Mouse (Mus musculus) CH12.LX (cell line): ENCODE results near the gene Phc2. TPM values are rescaled to one million over a fixed set of nuclear protein-coding genes. Genes with fewer than 3 reads are reported as not detected.

ENCODE experiments used
- DNase-seq: peaks from one replicate; pipeline ENCODE4 v3.0.0-alpha.2; 2013; ENCODE audit errors: extremely low read depth
- H3K27ac ChIP-seq: 2 replicates; pipeline ENCODE4 v1.5.1; 2012; ENCODE audit warnings: low read depth, mild to moderate bottlenecking, control low read depth, moderate library complexity; ENCODE audit not compliant: insufficient read depth
- H3K27me3 ChIP-seq: replicated peaks from 2 replicates; pipeline ENCODE3; 2012; ENCODE audit warnings: inconsistent platforms
- H3K36me3 ChIP-seq, 2 experiments: replicated peaks in 1 of 2; 2 replicates each; pipeline versions ENCODE3 to v1.6.1; 2012; ENCODE audit warnings: inconsistent platforms in 1 of 2, low read length in 1 of 2, mild to moderate bottlenecking in 1 of 2, mixed read lengths in 1 of 2, moderate library complexity in 1 of 2; ENCODE audit not compliant: control insufficient read depth in 1 of 2, insufficient read depth in 1 of 2
- H3K4me1 ChIP-seq, 2 experiments: 2 replicates each; pipeline ENCODE4 v1.6.1; 2012; ENCODE audit warnings: inconsistent platforms in 1 of 2, moderate library complexity in 1 of 2; ENCODE audit not compliant: insufficient read depth in 2 of 2, control insufficient read depth in 1 of 2
- H3K4me2 ChIP-seq: 2 replicates; pipeline ENCODE4 v1.6.1; 2012; ENCODE audit warnings: low read depth, mild to moderate bottlenecking, control low read depth; ENCODE audit not compliant: poor library complexity, insufficient read depth, severe bottlenecking
- H3K4me3 ChIP-seq, 3 experiments: fragments of 150-350 bp in 1 of 3; sonication (generic) in 1 of 3; replicated peaks in 1 of 3; 2 replicates each; pipeline versions ENCODE3 to v1.5.1; 2011 to 2012; ENCODE audit warnings: low read depth in 2 of 3, low read length in 2 of 3, mild to moderate bottlenecking in 2 of 3, moderate library complexity in 2 of 3, control low read depth in 1 of 3, improper control_type of control experiment in 1 of 3, inconsistent platforms in 1 of 3, mixed read lengths in 1 of 3; ENCODE audit not compliant: poor library complexity in 1 of 3
- H3K79me2 ChIP-seq: replicated peaks from 2 replicates; pipeline ENCODE4 v1.6.1; 2012; ENCODE audit warnings: mild to moderate bottlenecking, moderate library complexity; ENCODE audit not compliant: control insufficient read depth, poor library complexity, insufficient read depth, severe bottlenecking; ENCODE audit errors: extremely low read depth
- H3K9ac ChIP-seq: 2 replicates; pipeline ENCODE4 v1.6.1; 2012; ENCODE audit warnings: low read depth, mild to moderate bottlenecking, control low read depth, moderate library complexity; ENCODE audit not compliant: insufficient read depth
- H3K9me3 ChIP-seq: replicated peaks from 2 replicates; pipeline ENCODE3; 2012; ENCODE audit warnings: low read length, inconsistent platforms, mixed read lengths
- BHLHE40 ChIP-seq: IDR thresholded peaks from 2 replicates; pipeline ENCODE4 v1.6.1; 2011; ENCODE audit warnings: mild to moderate bottlenecking, low read depth, low read length, improper control_type of control experiment
- CTCF ChIP-seq, 2 experiments: IDR thresholded peaks in 1 of 2; conservative IDR thresholded peaks in 1 of 2; 2 replicates each; pipeline ENCODE4 v1.5.1; 2011 to 2012; ENCODE audit warnings: low read depth in 2 of 2, low read length in 2 of 2, improper control_type of control experiment in 1 of 2, inconsistent platforms in 1 of 2, mild to moderate bottlenecking in 1 of 2, moderate library complexity in 1 of 2
- E2F4 ChIP-seq: IDR thresholded peaks from 2 replicates; pipeline ENCODE4 v1.6.1; 2011; ENCODE audit warnings: low read depth, low read length, improper control_type of control experiment; ENCODE audit not compliant: insufficient replicate concordance
- ELF1 ChIP-seq: IDR thresholded peaks from 2 replicates; pipeline ENCODE4 v1.6.1; 2014; ENCODE audit warnings: low read depth, mild to moderate bottlenecking, inconsistent platforms, low read length, improper control_type of control experiment
- EP300 ChIP-seq: IDR thresholded peaks from 2 replicates; pipeline ENCODE4 v1.6.1; 2011; ENCODE audit warnings: low read length, improper control_type of control experiment
- ETS1 ChIP-seq: conservative IDR thresholded peaks from 2 replicates; pipeline ENCODE4 v1.6.1; 2012; ENCODE audit warnings: low read depth, mild to moderate bottlenecking, inconsistent platforms, low read length, improper control_type of control experiment, moderate library complexity
- GABPA ChIP-seq: IDR thresholded peaks from 2 replicates; pipeline ENCODE4 v1.6.1; 2012; ENCODE audit warnings: low read depth, low read length, improper control_type of control experiment, inconsistent platforms; ENCODE audit not compliant: insufficient replicate concordance
- IRF4 ChIP-seq: IDR thresholded peaks from 2 replicates; pipeline ENCODE4 v1.6.1; 2014; ENCODE audit warnings: low read depth, mild to moderate bottlenecking, inconsistent platforms, low read length, improper control_type of control experiment
- JUND ChIP-seq: conservative IDR thresholded peaks from 2 replicates; pipeline ENCODE4 v1.6.1; 2011; ENCODE audit warnings: low read depth, low read length, improper control_type of control experiment
- MAZ ChIP-seq: IDR thresholded peaks from 2 replicates; pipeline ENCODE4 v1.6.1; 2012; ENCODE audit warnings: low read depth, mild to moderate bottlenecking, inconsistent platforms, low read length, improper control_type of control experiment, moderate library complexity
- MXI1 ChIP-seq: IDR thresholded peaks from 2 replicates; pipeline ENCODE4 v1.6.1; 2011; ENCODE audit warnings: mild to moderate bottlenecking, low read depth, low read length, improper control_type of control experiment
- NRF1 ChIP-seq: IDR thresholded peaks from 2 replicates; pipeline ENCODE4 v1.6.1; 2014; ENCODE audit warnings: low read depth, mild to moderate bottlenecking, inconsistent platforms, low read length, improper control_type of control experiment, moderate library complexity
- POLR2A ChIP-seq: IDR thresholded peaks from 2 replicates; pipeline ENCODE4 v1.6.1; 2011; ENCODE audit warnings: low read depth, mild to moderate bottlenecking, improper control_type of control experiment, low read length
- POLR2AphosphoS2 ChIP-seq: IDR thresholded peaks from 2 replicates; pipeline ENCODE4 v1.6.1; 2011; ENCODE audit warnings: low read depth, low read length, improper control_type of control experiment
- RAD21 ChIP-seq: IDR thresholded peaks from 2 replicates; pipeline ENCODE4 v1.6.1; 2011; ENCODE audit warnings: low read depth, mild to moderate bottlenecking, low read length, improper control_type of control experiment, moderate library complexity
- RCOR1 ChIP-seq: conservative IDR thresholded peaks from 2 replicates; pipeline ENCODE4 v1.6.1; 2012; ENCODE audit warnings: low read depth, mild to moderate bottlenecking, inconsistent platforms, low read length, improper control_type of control experiment
- SIN3A ChIP-seq: IDR thresholded peaks from 2 replicates; pipeline ENCODE4 v1.6.1; 2012; ENCODE audit warnings: low read length, improper control_type of control experiment, inconsistent platforms
- SMC3 ChIP-seq: IDR thresholded peaks from 2 replicates; pipeline ENCODE4 v1.6.1; 2011; ENCODE audit warnings: low read depth, low read length, improper control_type of control experiment
- TBP ChIP-seq: conservative IDR thresholded peaks from 2 replicates; pipeline ENCODE4 v1.6.1; 2011; ENCODE audit warnings: low read depth, low read length, improper control_type of control experiment
- USF1 ChIP-seq: IDR thresholded peaks from 2 replicates; pipeline ENCODE4 v1.6.1; 2014; ENCODE audit warnings: low read depth, mild to moderate bottlenecking, inconsistent platforms, low read length, improper control_type of control experiment
- USF2 ChIP-seq: conservative IDR thresholded peaks from 2 replicates; pipeline ENCODE4 v1.6.1; 2011; ENCODE audit warnings: low read depth, low read length, improper control_type of control experiment
- ZKSCAN1 ChIP-seq: IDR thresholded peaks from 2 replicates; pipeline ENCODE4 v1.6.1; 2012; ENCODE audit warnings: low read depth, inconsistent platforms, low read length, improper control_type of control experiment, borderline replicate concordance
- dilution Hi-C: fragments of 300-500 bp; cut with MboI; formaldehyde crosslinking; loops from 2 replicates; pipeline ENCODE4 v1.14.3; 2020; ENCODE audit warnings: low sequenced_read_pairs; ENCODE audit not compliant: extremely low pct_unique_long_range_greater_than_20kb, extremely low pct_ligation_motif_present
- in situ Hi-C: fragments of 300-500 bp; cut with MboI; formaldehyde crosslinking; loops from 3 replicates; pipeline ENCODE4 v1.14.3; 2019; ENCODE audit warnings: low sequenced_read_pairs, low pct_ligation_motif_present, low pct_unique_long_range_greater_than_20kb, mixed read lengths
- polyA plus RNA-seq: library from polyadenylated mRNA; unstranded; fragments of >175 nt; gene quantifications from 2 replicates; pipeline ENCODE4 v1.2.1, GENCODE M21; 2012; ENCODE audit warnings: low read depth; ENCODE audit not compliant: insufficient read length
- total RNA-seq, 2 experiments: library from RNA; depleted of rRNA; stranded (reverse); fragments of 300-350 nt in 1 of 2; fragments of >200 nt in 1 of 2; gene quantifications; 2 replicates each; pipeline ENCODE4 v1.2.3; 2012 to 2014

Gene Phc2
- total and polyA plus RNA-seq, 3 experiments = 24.1 to 53.2 (median 29.6) TPM

DNA sequence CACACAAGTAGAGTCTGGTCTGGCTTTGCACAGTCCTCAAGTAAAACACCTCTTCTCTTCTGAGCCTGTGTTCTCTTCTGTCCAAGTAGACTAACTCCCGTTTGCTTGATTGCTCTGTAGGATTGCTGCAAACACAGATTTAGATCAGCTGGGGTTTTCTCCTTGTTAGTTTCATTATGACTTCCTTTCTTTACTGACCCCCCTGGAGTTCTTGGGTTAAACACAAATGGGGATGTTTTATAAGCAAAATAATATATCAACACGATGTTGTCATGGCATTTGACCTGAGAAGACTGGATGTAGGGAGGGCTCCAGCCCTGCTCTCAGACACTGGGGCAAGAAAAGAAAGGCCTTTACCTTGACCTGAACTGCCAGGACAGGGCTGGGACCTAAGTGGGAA lies 35.5 kb upstream of the Phc2 start:
- TF ChIP-seq IRF4 = peak; percentile 50; the same call in 1 of the 2 replicates
- no peak for TF ChIP-seq CTCF (conservative IDR thresholded peaks at IDR 0.05 in 1 of 2, IDR thresholded peaks at IDR 0.05 in 1 of 2; ENCODE audit: low read depth in 2 of 2, low read length in 2 of 2)
- TF ChIP-seq EP300 = 0 out of 2 replicates have a peak, but pooled peaks have one; percentile 14
- TF ChIP-seq E2F4 = no peak
- TF ChIP-seq RAD21 = no peak
- TF ChIP-seq POLR2A = no peak
- no peak for TF ChIP-seq USF1
- H3K36me3 ChIP-seq = no peaks in the 10 kb centered on the region
- H3K4me2 ChIP-seq = peak overlapping the region; percentile 48
- H3K79me2 ChIP-seq = no peaks in the 10 kb centered on the region
- peaks cover 8 to 51% of the 10 kb centered on the region in 2 experiments for H3K4me1 ChIP-seq
- H3K9ac ChIP-seq = peak overlapping the region; percentile 54
- in situ Hi-C loops (no loop called here), dilution Hi-C loops (no loop called here)
- no peak for DNase-seq
- H3K4me3 ChIP-seq = no peak overlapping the region
- H3K9me3 ChIP-seq = no peaks in the 10 kb centered on the region
- peaks cover 1% of the 10 kb centered on the region for H3K27me3 ChIP-seq
- H3K27ac ChIP-seq = no peak overlapping the region

DNA sequence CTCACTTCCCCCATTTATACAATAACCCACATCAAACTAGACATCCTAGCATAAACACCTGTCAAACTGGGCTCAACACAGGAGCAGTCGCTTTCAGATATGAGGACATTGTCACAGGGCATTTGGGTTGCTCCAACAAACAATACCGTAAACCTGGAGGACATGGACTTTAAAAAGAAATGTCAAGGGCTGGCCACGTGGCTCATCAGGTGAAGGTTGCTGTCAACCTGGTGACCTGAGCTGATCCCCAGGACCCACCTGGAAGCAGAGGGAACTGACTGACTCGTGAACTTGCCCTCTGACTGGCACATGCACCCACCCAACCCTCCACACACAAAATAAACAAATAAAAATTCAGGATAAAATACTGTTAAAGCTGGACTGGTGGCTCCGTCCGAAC lies 33.9 kb upstream of the Phc2 start:
- Histone ChIP-seq H3K4me2 (no peak overlapping the region), H3K27ac (no peak overlapping the region), H3K4me3 (no peak overlapping the region), H3K9ac (no peak overlapping the region), H3K27me3 (peaks cover 1% of the 10 kb centered on the region), H3K9me3 (peaks cover 3% of the 10 kb centered on the region), H3K79me2 (no peaks in the 10 kb centered on the region), H3K36me3 (no peaks in the 10 kb centered on the region), H3K4me1 (peaks cover 5 to 35% of the 10 kb centered on the region in 2 experiments)
- no peak for DNase-seq
- in situ Hi-C loops = no loop called here
- dilution Hi-C loops = no loop called here
- no peak for TF ChIP-seq POLR2AphosphoS2
- no peak for TF ChIP-seq SIN3A
- no peak for TF ChIP-seq POLR2A
- TF ChIP-seq TBP = no peak
- no peak for TF ChIP-seq JUND
- TF ChIP-seq ELF1 = no peak
- TF ChIP-seq GABPA = no peak
- no peak for TF ChIP-seq NRF1
- TF ChIP-seq RAD21 = no peak
- no peak for TF ChIP-seq BHLHE40
- no peak for TF ChIP-seq E2F4
- no peak for TF ChIP-seq RCOR1
- TF ChIP-seq ETS1 = no peak
- TF ChIP-seq ZKSCAN1 = no peak
- no peak for TF ChIP-seq SMC3
- no peak for TF ChIP-seq MXI1
- TF ChIP-seq USF1 = no peak
- no peak for TF ChIP-seq USF2
- TF ChIP-seq MAZ = no peak
